In genomic region chr11:32141627-32142586, GRCm38 (mm10) we compare ENCODE assay signal across 11 mouse cellular contexts. TPM values are rescaled to one million over a fixed set of nuclear protein-coding genes. Genes with fewer than 3 reads are reported as not detected.
DNase-seq lines count a peak whose midpoint lies in the region; ATAC-seq and TF ChIP-seq lines count a peak whose summit lies in the region.
"Had no signal": no experiment of that assay in that cellular context is flagged by ENCODE, and none has a peak within 500 bp of the region (broad histone marks: within the 10 kb centered on the region; RNA-seq: fewer than 3 reads in every experiment).

No protein-coding gene starts in this region.

- peak overlapping the region; percentile 77 for H3K27ac ChIP-seq in layer of hippocampus, adult 2 months
- H3K27ac ChIP-seq in forebrain, embryonic 15.5 days (replicated peaks) = peak overlapping the region; percentile 91
- no peak overlapping the region for H3K27ac ChIP-seq in limb, embryonic 11.5 days (replicated peaks; ENCODE audit: low read depth, low read length)
- H3K27ac ChIP-seq: embryonic facial prominence, embryonic 13.5 days; heart, embryonic 15.5 days; lung, embryonic 15.5 days had no signal

- H3K36me3 ChIP-seq in forebrain, embryonic 15.5 days = no peaks in the 10 kb centered on the region
- H3K36me3 ChIP-seq in limb, embryonic 11.5 days (ENCODE audit: control insufficient read depth, insufficient read depth, low read length) = no peaks in the 10 kb centered on the region
- H3K36me3 ChIP-seq: embryonic facial prominence, embryonic 13.5 days; heart, embryonic 15.5 days; lung, embryonic 15.5 days had no signal

- H3K9ac ChIP-seq in forebrain, embryonic 15.5 days (replicated peaks) = no peak overlapping the region
- H3K9ac ChIP-seq in limb, embryonic 11.5 days (ENCODE audit: low read length) = no peak overlapping the region
- H3K9ac ChIP-seq: embryonic facial prominence, embryonic 13.5 days; heart, embryonic 15.5 days; lung, embryonic 15.5 days had no signal

- DNase-seq in layer of hippocampus, adult 2 months (ENCODE audit: low spot score in 2 of 2) = peak; percentile 47 to 65
- DNase-seq in layer of hippocampus, postnatal 10 days (ENCODE audit: low spot score in 2 of 2) = no peak
- DNase-seq in limb, embryonic 11.5 days (ENCODE audit: low spot score) = peak; percentile 36
- DNase-seq in gastrocnemius, postnatal 14 days = no peak
- no peak for DNase-seq in kidney, postnatal 25 days
- DNase-seq in left cerebral cortex, adult 8-10 months (ENCODE audit: low spot score in 2 of 2) = no peak

- H3K9me3 ChIP-seq in forebrain, embryonic 15.5 days = no peaks in the 10 kb centered on the region
- H3K9me3 ChIP-seq in limb, embryonic 11.5 days (ENCODE audit: control insufficient read depth, low read length) = no peaks in the 10 kb centered on the region
- H3K9me3 ChIP-seq: embryonic facial prominence, embryonic 13.5 days; heart, embryonic 15.5 days; lung, embryonic 15.5 days had no signal

- H3K4me1 ChIP-seq in forebrain, embryonic 15.5 days = peaks cover 49% of the 10 kb centered on the region
- H3K4me1 ChIP-seq in limb, embryonic 11.5 days (ENCODE audit: control insufficient read depth, insufficient read depth, low read length) = peaks cover 13% of the 10 kb centered on the region
- H3K4me1 ChIP-seq: heart, embryonic 15.5 days had no signal

- no peak overlapping the region for H3K4me3 ChIP-seq in layer of hippocampus, adult 2 months
- H3K4me3 ChIP-seq in forebrain, embryonic 15.5 days = no peak overlapping the region
- H3K4me3 ChIP-seq in limb, embryonic 11.5 days (ENCODE audit: low read depth, low read length) = no peak overlapping the region
- H3K4me3 ChIP-seq: embryonic facial prominence, embryonic 13.5 days; heart, embryonic 15.5 days; lung, embryonic 15.5 days had no signal

- WGBS in forebrain, embryonic 15.5 days = 18% methylated on average over 15 of the region's 15 CpGs
- 26% methylated on average over 15 of the region's 15 CpGs for WGBS in limb, embryonic 11.5 days

- no peak for TF ChIP-seq CTCF in layer of hippocampus, adult 2 months (conservative IDR thresholded peaks at IDR 0.05)

- ATAC-seq in forebrain, embryonic 15.5 days (replicated peaks) = peak; percentile 94
- ATAC-seq in limb, embryonic 11.5 days (ENCODE audit: insufficient number of reproducible peaks, low FRiP score, low TSS enrichment, low read depth) = no peak

- H3K27me3 ChIP-seq in forebrain, embryonic 15.5 days = no peaks in the 10 kb centered on the region
- no peaks in the 10 kb centered on the region for H3K27me3 ChIP-seq in limb, embryonic 11.5 days (ENCODE audit: control insufficient read depth, insufficient read depth, low read length)
- H3K27me3 ChIP-seq: embryonic facial prominence, embryonic 13.5 days; heart, embryonic 15.5 days; lung, embryonic 15.5 days had no signal

- intact Hi-C loops in gastrocnemius, postnatal 14 days (cut with DNase I; ENCODE audit: low total_unique reads) = no loop called here

- H3K4me2 ChIP-seq in forebrain, embryonic 15.5 days (replicated peaks) = no peak overlapping the region
- no peak overlapping the region for H3K4me2 ChIP-seq in limb, embryonic 11.5 days (ENCODE audit: low read depth, severe bottlenecking)
- H3K4me2 ChIP-seq: embryonic facial prominence, embryonic 13.5 days; heart, embryonic 15.5 days; lung, embryonic 15.5 days had no signal

RNA-seq across cellular contexts. Expression of gene Il9r, which starts 58.2 kb away (rescaled TPM):
- total RNA-seq in layer of hippocampus, adult 2 months (2021) = not detected
- total RNA-seq in layer of hippocampus, postnatal 10 days (2021) = not detected
- not detected in 2 replicates for polyA plus RNA-seq in forebrain, embryonic 15.5 days (2015; fragmentation: Nextera tagmentation; extraction: Ambion mirVana)
- not detected in 2 replicates for polyA plus RNA-seq in limb, embryonic 11.5 days (2014; fragmentation: Nextera tagmentation; extraction: Ambion mirVana)
- under 1 TPM in 1 of 2 experiments, not detected in 1; 0.31 TPM for total RNA-seq in gastrocnemius, postnatal 14 days (2021)
- not detected for total RNA-seq in left cerebral cortex, adult 8-10 months (2022)
- total RNA-seq: left cerebral cortex, postnatal 14 days had no signal

Comparison
In these comparisons a context has a peak if more than half of its experiments do, and no peak if none do; other contexts are left out.
1. DNase-seq: peak in layer of hippocampus, adult 2 months (2 of 2) and limb, embryonic 11.5 days (single experiment); none in layer of hippocampus, postnatal 10 days (0 of 2), gastrocnemius, postnatal 14 days (single experiment), kidney, postnatal 25 days (0 of 2) and left cerebral cortex, adult 8-10 months (0 of 2).